7 mouse cellular contexts compared by ENCODE assay signal in the genomic region with DNA sequence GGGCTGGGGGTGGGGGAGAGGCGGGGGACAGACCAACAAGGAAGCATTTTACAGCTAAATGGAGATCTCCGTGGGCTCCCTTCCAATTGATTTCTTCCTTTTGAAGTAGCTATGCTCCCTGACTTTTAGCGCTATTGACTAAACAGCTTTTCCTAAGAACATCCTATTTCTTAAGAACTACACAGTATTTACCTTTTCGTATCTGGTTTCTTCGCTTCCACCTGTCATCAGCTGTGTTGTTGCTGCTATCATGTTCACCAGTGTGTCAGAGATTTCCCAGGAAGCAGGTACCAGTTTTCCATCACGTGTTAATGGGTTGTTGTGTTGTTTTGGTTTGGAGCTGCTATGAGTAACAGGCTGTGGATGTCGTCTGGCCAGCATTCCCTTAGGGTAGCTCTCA. TPM values are rescaled to one million over a fixed set of nuclear protein-coding genes. Genes with fewer than 3 reads are reported as not detected.
DNase-seq lines count a peak whose midpoint lies in the region; ATAC-seq and TF ChIP-seq lines count a peak whose summit lies in the region.

A gene (minus strand): TSS at position 260 of the 400 bp plus-strand sequence.

- WGBS in lung, postnatal 0 days, result 26% methylated on average over 7 of the region's 7 CpGs
- 21% methylated on average over 7 of the region's 7 CpGs for WGBS in heart, embryonic 15.5 days
- 32% methylated on average over 7 of the region's 7 CpGs for WGBS in limb, embryonic 13.5 days

- no peaks in the 10 kb centered on the region for H3K27me3 ChIP-seq in lung, postnatal 0 days (replicated peaks; ENCODE audit: insufficient read depth, low read length)
- H3K27me3 ChIP-seq in heart, embryonic 15.5 days, result no peaks in the 10 kb centered on the region
- H3K27me3 ChIP-seq in limb, embryonic 13.5 days, result 0 out of 2 replicates have a peak, but pooled peaks cover 4% of the 10 kb centered on the region

- H3K4me1 ChIP-seq in lung, postnatal 0 days (ENCODE audit: insufficient read depth, low read depth, low read length), result peaks cover 13% of the 10 kb centered on the region
- H3K4me1 ChIP-seq in brown adipose tissue, adult 24 weeks (ENCODE audit: control insufficient read depth, insufficient read depth, insufficient read length, low read length), result peaks cover 9% of the 10 kb centered on the region
- H3K4me1 ChIP-seq in heart, embryonic 15.5 days (replicated peaks), result peaks cover 28% of the 10 kb centered on the region
- H3K4me1 ChIP-seq in limb, embryonic 13.5 days, result peaks cover 34% of the 10 kb centered on the region

- peak within 1 kb of the TSS; percentile 89 for H3K4me2 ChIP-seq in lung, postnatal 0 days (replicated peaks; ENCODE audit: low read depth, low read length)
- peak within 1 kb of the TSS; percentile 79 for H3K4me2 ChIP-seq in heart, embryonic 15.5 days
- H3K4me2 ChIP-seq in limb, embryonic 13.5 days (replicated peaks), result peak within 1 kb of the TSS; percentile 88

- H3K27ac ChIP-seq in lung, postnatal 0 days (ENCODE audit: low read length), result peak within 1 kb of the TSS; percentile 72
- H3K27ac ChIP-seq in brown adipose tissue, adult 24 weeks (replicated peaks; ENCODE audit: low read depth, low read length), result peak within 1 kb of the TSS; percentile 54
- H3K27ac ChIP-seq in heart, embryonic 15.5 days, result peak within 1 kb of the TSS; percentile 86
- no peak within 1 kb of the TSS for H3K27ac ChIP-seq in limb, embryonic 13.5 days

- H3K36me3 ChIP-seq in lung, postnatal 0 days (ENCODE audit: insufficient read depth, low read length), result no peaks in the 10 kb centered on the region
- H3K36me3 ChIP-seq in heart, embryonic 15.5 days, result no peaks in the 10 kb centered on the region
- H3K36me3 ChIP-seq in limb, embryonic 13.5 days, result no peaks in the 10 kb centered on the region

- no peaks in the 10 kb centered on the region for H3K9me3 ChIP-seq in lung, postnatal 0 days (ENCODE audit: low read length)
- H3K9me3 ChIP-seq in heart, embryonic 15.5 days (replicated peaks), result no peaks in the 10 kb centered on the region
- no peaks in the 10 kb centered on the region for H3K9me3 ChIP-seq in limb, embryonic 13.5 days

- peak within 1 kb of the TSS; percentile 76 for H3K4me3 ChIP-seq in lung, postnatal 0 days (ENCODE audit: low read depth, low read length)
- peak within 1 kb of the TSS; percentile 91 for H3K4me3 ChIP-seq in brown adipose tissue, adult 24 weeks (ENCODE audit: insufficient read depth, low read depth, low read length)
- peak within 1 kb of the TSS; percentile 94 for H3K4me3 ChIP-seq in heart, embryonic 15.5 days
- peak within 1 kb of the TSS; percentile 91 for H3K4me3 ChIP-seq in limb, embryonic 13.5 days

- peak within 1 kb of the TSS; percentile 68 for H3K9ac ChIP-seq in lung, postnatal 0 days (replicated peaks; ENCODE audit: low read depth)
- H3K9ac ChIP-seq in heart, embryonic 15.5 days, result peak within 1 kb of the TSS; percentile 88
- H3K9ac ChIP-seq in limb, embryonic 13.5 days, result peak within 1 kb of the TSS; percentile 87

- DNase-seq in lung, postnatal 0 days (ENCODE audit: low spot score), result no peak
- no peak for DNase-seq in lung, adult 18-20 months
- no peak for DNase-seq in c-Kit-positive CD71-positive TER-119-positive erythroid progenitor cells, embryonic 14.5 days (ENCODE audit: low spot score)
- no peak for DNase-seq in cerebellum, postnatal 10 days

- ATAC-seq in lung, postnatal 0 days, result no peak
- no peak for ATAC-seq in heart, embryonic 15.5 days (replicated peaks; ENCODE audit: insufficient number of reproducible peaks, insufficient read depth, low FRiP score, low read depth)
- ATAC-seq in limb, embryonic 13.5 days (ENCODE audit: low FRiP score, low read depth), result no peak

- TF ChIP-seq EP300 in lung, postnatal 0 days (IDR thresholded peaks at IDR 0.05), result no peak

- TF ChIP-seq CTCF in lung, postnatal 0 days (IDR thresholded peaks at IDR 0.05), result no peak

RNA-seq across cellular contexts. Expression of the gene that starts here (rescaled TPM):
- 17.0 and 19.1 TPM in 2 replicates for polyA plus RNA-seq in lung, postnatal 0 days (2015; fragmentation: Nextera tagmentation; extraction: Ambion mirVana)
- polyA plus RNA-seq in brown adipose tissue, adult 24 weeks (2012; ENCODE audit: insufficient read depth, insufficient read length, missing spikeins), result 8.6 and 11.2 TPM in 2 replicates
- 11.9 and 22.3 TPM in 2 replicates for polyA plus RNA-seq in heart, embryonic 15.5 days (2015; fragmentation: Nextera tagmentation; extraction: Ambion mirVana)
- polyA plus RNA-seq in limb, embryonic 13.5 days (2015; fragmentation: Nextera tagmentation; extraction: Ambion mirVana), result 21.0 and 22.3 TPM in 2 replicates
